Mouse (Mus musculus) lung, adult 2 months (tissue): ENCODE measurements around the gene Trim80.

Experiments used
- CTCF ChIP-seq: fragments of 200-500 bp; IDR thresholded peaks from 2 replicates; pipeline ENCODE4 v1.5.1; 2011; ENCODE audit warnings: mild to moderate bottlenecking, low read length, control low read depth; ENCODE audit not compliant: insufficient read depth
- POLR2A ChIP-seq: fragments of 200-500 bp; IDR thresholded peaks from 2 replicates; pipeline ENCODE4 v1.6.1; 2011; ENCODE audit warnings: low read depth, mild to moderate bottlenecking, control low read depth, low read length, borderline replicate concordance; ENCODE audit errors: extremely low read depth

DNA sequence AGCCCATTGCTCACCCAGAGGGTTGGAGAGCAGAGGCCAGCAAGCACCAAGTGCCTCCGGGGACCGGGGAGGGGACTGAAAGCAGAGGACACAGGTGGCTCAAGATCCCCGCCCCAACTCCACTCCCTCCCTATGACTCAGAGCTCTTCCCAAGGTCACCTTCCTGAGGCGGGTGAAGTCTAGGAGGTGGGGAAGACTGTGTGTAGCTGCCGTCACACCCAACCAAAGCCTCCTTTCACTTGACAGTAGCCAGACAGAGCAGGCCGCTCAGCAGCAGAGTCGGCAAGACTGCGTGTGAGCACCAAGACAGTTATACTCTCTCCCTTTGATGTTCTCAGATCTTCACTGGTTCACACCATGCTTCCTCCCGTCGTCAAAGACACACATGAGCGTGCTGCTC is 23.1 kb downstream of the Trim80 start:
- TF ChIP-seq POLR2A = no peak
- no peak for TF ChIP-seq CTCF
